Mouse (Mus musculus) small intestine, adult 2 months (tissue): ENCODE data around the gene Slc22a20. TPM values are rescaled to one million over a fixed set of nuclear protein-coding genes. Genes with fewer than 3 reads are reported as not detected.

ENCODE experiments used
- H3K27ac ChIP-seq: fragments of 200-500 bp; 2 replicates; pipeline ENCODE4 v1.5.1; 2012; ENCODE audit warnings: low read depth, low read length, control low read depth, inconsistent platforms; ENCODE audit not compliant: insufficient read depth
- H3K27me3 ChIP-seq: fragments of 200-500 bp; 2 replicates; pipeline ENCODE4 v1.6.1; 2012; ENCODE audit warnings: mild to moderate bottlenecking, moderate library complexity, low read length, inconsistent platforms; ENCODE audit not compliant: control insufficient read depth, insufficient read depth
- H3K36me3 ChIP-seq: fragments of 200-500 bp; 2 replicates; pipeline ENCODE4 v1.6.1; 2012; ENCODE audit warnings: mild to moderate bottlenecking, low read length, control low read depth, inconsistent platforms; ENCODE audit not compliant: control insufficient read depth, insufficient read depth
- H3K4me1 ChIP-seq: fragments of 200-500 bp; 2 replicates; pipeline ENCODE4 v1.6.1; 2012; ENCODE audit warnings: low read length, inconsistent platforms, mixed read lengths; ENCODE audit not compliant: control insufficient read depth, insufficient read depth, insufficient read length
- H3K4me3 ChIP-seq: fragments of 200-500 bp; 2 replicates; pipeline ENCODE4 v1.5.1; 2012; ENCODE audit warnings: low read depth, mild to moderate bottlenecking, control low read depth, inconsistent platforms, low read length, moderate library complexity
- CTCF ChIP-seq: fragments of 200-500 bp; IDR thresholded peaks from 2 replicates; pipeline ENCODE4 v1.5.1; 2012; ENCODE audit warnings: low read depth, mild to moderate bottlenecking, control low read depth, inconsistent platforms, low read length, moderate library complexity, mixed read lengths; ENCODE audit not compliant: insufficient replicate concordance, insufficient read length; ENCODE audit errors: extremely low read depth
- POLR2A ChIP-seq: fragments of 200-500 bp; IDR thresholded peaks from 2 replicates; pipeline ENCODE4 v1.6.1; 2012; ENCODE audit warnings: low read depth, mild to moderate bottlenecking, control low read depth, inconsistent platforms, low read length, moderate library complexity
- WGBS: fragments of 180-500 bp; shearing (Covaris S2); methylation state at CpG from one replicate; pipeline ENCODE4 v1.1.7; 2018; 5-methylcytosine and 5-hydroxymethylcytosine counted together
- polyA plus RNA-seq: library from polyadenylated mRNA; depleted of rRNA; stranded (reverse); fragments of >200 nt; gene quantifications from 2 replicates; pipeline ENCODE4 v1.2.3, GENCODE M21; 2012

Slc22a20 gene
- polyA plus RNA-seq, 1 experiment = 0.08 TPM

GRCm38 (mm10) chr19:5952071-5952691 lies 33.8 kb downstream of the Slc22a20 start:
- Histone ChIP-seq H3K27me3 (no peaks in the 10 kb centered on the region), H3K4me3 (peak overlapping the region; percentile 10), H3K4me1 (peaks cover 31% of the 10 kb centered on the region), H3K36me3 (peaks cover 15% of the 10 kb centered on the region), H3K27ac (peak overlapping the region; percentile 92)
- TF ChIP-seq CTCF (no peak), POLR2A (no peak)
- 60% methylated on average over 13 of the region's 13 CpGs for WGBS

GRCm38 (mm10) chr19:5951631-5952030 lies 34.3 kb downstream of the Slc22a20 start:
- peak overlapping the region; percentile 10 for H3K4me3 ChIP-seq

DNA sequence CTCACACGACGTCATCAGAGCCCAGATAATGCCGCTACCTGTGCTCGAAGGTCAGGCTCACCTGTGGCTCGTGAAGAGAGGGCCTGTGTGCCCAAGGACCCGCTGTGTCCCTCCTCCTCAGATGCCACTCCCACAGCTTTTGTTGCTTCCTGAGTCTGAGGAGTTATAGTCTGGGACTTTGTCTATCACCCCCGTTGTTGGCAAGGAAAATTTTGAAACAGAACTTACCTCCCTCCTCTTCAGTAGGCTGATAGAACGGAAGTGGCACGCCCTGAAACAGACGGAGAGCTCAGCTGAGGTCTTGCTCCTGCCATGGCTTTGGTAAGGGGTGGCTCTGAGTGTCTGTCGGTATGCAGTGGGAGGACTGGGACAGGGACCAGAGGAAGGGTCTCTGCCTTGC lies 35.7 kb downstream of the Slc22a20 start:
- H3K36me3 ChIP-seq = peaks cover 19% of the 10 kb centered on the region
- H3K4me3 ChIP-seq = no peak overlapping the region
- WGBS = 81% methylated on average over 11 of the region's 11 CpGs
- H3K27me3 ChIP-seq = no peaks in the 10 kb centered on the region
- TF ChIP-seq POLR2A (no peak), CTCF (no peak)
- H3K27ac ChIP-seq = no peak overlapping the region
- peaks cover 41% of the 10 kb centered on the region for H3K4me1 ChIP-seq

More at GRCm38 (mm10) chr19:5951631-5952030, 34.3 kb downstream of the Slc22a20 start:
- Histone ChIP-seq H3K27me3 (no peaks in the 10 kb centered on the region), H3K27ac (peak overlapping the region; percentile 66), H3K4me1 (peaks cover 32% of the 10 kb centered on the region), H3K36me3 (peaks cover 17% of the 10 kb centered on the region)
- 88% methylated on average over 16 of the region's 16 CpGs for WGBS
- TF ChIP-seq POLR2A (no peak), CTCF (no peak)

- H3K36me3 ChIP-seq = peaks cover 27% of the 10 kb centered on the region
- WGBS = 60% methylated on average over 8 of the region's 8 CpGs
- peak overlapping the region; percentile 91 for H3K27ac ChIP-seq
Observed at GRCm38 (mm10) chr19:5945891-5946290, 40.1 kb downstream of the Slc22a20 start.

DNA sequence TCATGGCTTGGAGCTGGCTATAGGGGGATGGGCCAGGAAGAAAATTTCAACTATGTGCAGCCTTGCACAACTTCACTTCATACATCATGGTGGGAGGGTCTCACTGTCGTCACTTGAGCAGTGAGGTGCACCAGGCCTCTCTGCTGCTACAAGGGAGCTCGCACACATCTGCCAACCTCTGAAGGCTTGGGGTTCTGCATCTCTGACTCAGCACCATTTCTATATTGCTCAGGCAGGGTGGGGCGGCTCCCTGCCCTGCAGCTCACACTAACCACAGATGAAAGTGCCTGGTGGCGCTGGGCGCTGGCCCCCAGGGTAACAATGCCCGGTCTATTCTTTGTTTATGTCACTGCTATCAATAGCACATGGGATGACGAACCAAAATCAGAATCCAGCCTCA lies 40.9 kb downstream of the Slc22a20 start:
- no peak overlapping the region for H3K4me3 ChIP-seq
- H3K4me1 ChIP-seq = peaks cover 27% of the 10 kb centered on the region
- 66% methylated on average over 7 of the region's 7 CpGs for WGBS
- H3K27me3 ChIP-seq = no peaks in the 10 kb centered on the region
- H3K27ac ChIP-seq = peak overlapping the region; percentile 91
- TF ChIP-seq POLR2A (no peak), CTCF (no peak)
- H3K36me3 ChIP-seq = peaks cover 23% of the 10 kb centered on the region

More at GRCm38 (mm10) chr19:5945891-5946290, 40.1 kb downstream of the Slc22a20 start:
- Histone ChIP-seq H3K27me3 (no peaks in the 10 kb centered on the region), H3K4me3 (no peak overlapping the region), H3K4me1 (peaks cover 21% of the 10 kb centered on the region)
- TF ChIP-seq POLR2A (no peak), CTCF (no peak)

DNA sequence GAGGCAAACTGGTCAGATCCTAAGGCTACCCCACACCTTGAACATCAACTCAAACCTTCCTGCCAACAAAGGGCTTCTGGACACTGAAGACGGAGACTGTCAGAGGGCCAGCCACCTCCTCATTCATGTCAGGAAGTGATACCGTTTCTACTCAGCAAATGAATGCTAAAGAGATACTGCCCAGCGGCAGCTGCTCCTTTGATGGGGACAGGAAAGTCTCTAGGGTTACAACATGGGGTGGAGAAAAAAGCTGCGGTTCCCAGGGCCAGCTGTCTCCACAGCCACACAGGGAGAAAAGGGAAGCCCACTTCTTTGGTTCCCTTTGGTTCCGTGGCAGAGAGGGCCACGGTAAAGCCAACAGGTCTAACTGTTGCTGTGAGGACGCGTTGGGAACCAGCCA lies 41.8 kb downstream of the Slc22a20 start:
- 70% methylated on average over 8 of the region's 8 CpGs for WGBS

DNA sequence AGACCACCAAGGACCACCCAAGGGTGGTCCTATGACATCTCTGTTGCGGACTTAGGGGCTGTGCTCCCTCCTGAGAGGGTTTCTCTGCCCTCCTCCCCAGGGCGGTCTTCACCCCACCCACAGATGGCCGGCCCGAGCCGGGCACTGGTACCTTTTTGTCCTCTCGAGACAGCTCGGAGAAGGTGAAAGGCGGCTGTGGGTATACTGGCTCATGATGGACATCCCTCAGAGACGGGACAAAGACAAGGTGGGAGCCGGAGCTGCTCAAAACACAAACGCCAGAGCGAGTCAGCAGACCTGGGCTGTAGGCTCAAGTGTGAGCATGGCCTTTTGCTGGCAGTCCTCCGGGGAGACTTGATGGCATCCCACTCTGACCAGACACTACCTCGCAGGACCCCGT lies 42.5 kb downstream of the Slc22a20 start:
- H3K27ac ChIP-seq = no peak overlapping the region
- H3K4me1 ChIP-seq = peaks cover 36% of the 10 kb centered on the region
- H3K27me3 ChIP-seq = no peaks in the 10 kb centered on the region
- no peak overlapping the region for H3K4me3 ChIP-seq
- TF ChIP-seq POLR2A = no peak
- 89% methylated on average over 15 of the region's 15 CpGs for WGBS
- H3K36me3 ChIP-seq = peaks cover 22% of the 10 kb centered on the region

More for the DNA sequence above, 41.8 kb downstream of the Slc22a20 start:
- TF ChIP-seq CTCF (no peak), POLR2A (no peak)
- Histone ChIP-seq H3K36me3 (peaks cover 22% of the 10 kb centered on the region), H3K4me3 (no peak overlapping the region), H3K27ac (no peak overlapping the region), H3K27me3 (no peaks in the 10 kb centered on the region), H3K4me1 (peaks cover 33% of the 10 kb centered on the region)
